Mouse (Mus musculus): ENCODE results near the gene Myom1. TPM values are rescaled to one million over a fixed set of nuclear protein-coding genes. Genes with fewer than 3 reads are reported as not detected.
A peak's percentile ranks its signal among the peaks of the same experiment; 100 is the strongest.

The Myom1 gene
- polyA plus RNA-seq, 1 experiment from 2014 or later = 3.9 TPM

- H3K27ac ChIP-seq = no peak overlapping the region
- 77% methylated on average over 6 of the region's 6 CpGs for WGBS (ENCODE audit: insufficient replicate concordance)
- H3K4me2 ChIP-seq = no peak overlapping the region
- no peaks in the 10 kb centered on the region for H3K9me3 ChIP-seq (replicated peaks)
- no peak for ATAC-seq
- no peaks in the 10 kb centered on the region for H3K27me3 ChIP-seq (replicated peaks)
- no peak overlapping the region for H3K9ac ChIP-seq
- no peaks in the 10 kb centered on the region; the same call in 1 of the 2 replicates for H3K4me1 ChIP-seq
- H3K4me3 ChIP-seq = no peak overlapping the region
- no peaks in the 10 kb centered on the region for H3K36me3 ChIP-seq
Measured at GRCm38 (mm10) chr17:71097209-71097597, 94.8 kb downstream of the Myom1 start.

GRCm38 (mm10) chr17:71098606-71099005 lies 96.2 kb downstream of the Myom1 start:
- Histone ChIP-seq H3K4me2 (no peak overlapping the region), H3K36me3 (no peaks in the 10 kb centered on the region), H3K9ac (no peak overlapping the region), H3K4me3 (no peak overlapping the region), H3K9me3 (replicated peaks) (no peaks in the 10 kb centered on the region), H3K27me3 (replicated peaks) (no peaks in the 10 kb centered on the region), H3K4me1 (peaks cover 9% of the 10 kb centered on the region), H3K27ac (no peak overlapping the region)
- ATAC-seq = no peak
- 76% methylated on average over 3 of the region's 3 CpGs for WGBS (ENCODE audit: insufficient replicate concordance)

GRCm38 (mm10) chr17:71102571-71103551 lies 100.4 kb downstream of the Myom1 start:
- 56% methylated on average over 17 of the region's 17 CpGs for WGBS (ENCODE audit: insufficient replicate concordance)
- no peak overlapping the region for H3K4me3 ChIP-seq
- no peaks in the 10 kb centered on the region for H3K36me3 ChIP-seq
- no peak for ATAC-seq
- H3K27me3 ChIP-seq (replicated peaks) = no peaks in the 10 kb centered on the region
- H3K27ac ChIP-seq = no peak overlapping the region
- no peak overlapping the region for H3K9ac ChIP-seq
- H3K9me3 ChIP-seq (replicated peaks) = no peaks in the 10 kb centered on the region
- H3K4me2 ChIP-seq = no peak overlapping the region
- H3K4me1 ChIP-seq = peaks cover 9% of the 10 kb centered on the region

- WGBS (ENCODE audit: insufficient replicate concordance) = 79% methylated on average over 7 of the region's 7 CpGs
- H3K36me3 ChIP-seq = no peaks in the 10 kb centered on the region
- H3K27me3 ChIP-seq (replicated peaks) = no peaks in the 10 kb centered on the region
- no peak overlapping the region for H3K27ac ChIP-seq
- H3K9me3 ChIP-seq (replicated peaks) = no peaks in the 10 kb centered on the region
- no peak overlapping the region for H3K4me3 ChIP-seq
- peaks cover 9% of the 10 kb centered on the region for H3K4me1 ChIP-seq
- H3K4me2 ChIP-seq = no peak overlapping the region
- no peak overlapping the region for H3K9ac ChIP-seq
- no peak for ATAC-seq
Measured at GRCm38 (mm10) chr17:71105297-71105696, 102.9 kb downstream of the Myom1 start.

GRCm38 (mm10) chr17:71106250-71106649 lies 103.8 kb downstream of the Myom1 start:
- WGBS (ENCODE audit: insufficient replicate concordance) = 74% methylated on average over 8 of the region's 8 CpGs
- no peaks in the 10 kb centered on the region for H3K9me3 ChIP-seq (replicated peaks)
- peaks cover 9% of the 10 kb centered on the region for H3K4me1 ChIP-seq
- no peak overlapping the region for H3K27ac ChIP-seq
- no peak overlapping the region for H3K4me3 ChIP-seq
- no peaks in the 10 kb centered on the region for H3K27me3 ChIP-seq (replicated peaks)
- ATAC-seq = no peak
- no peak overlapping the region for H3K9ac ChIP-seq
- no peak overlapping the region for H3K4me2 ChIP-seq
- H3K36me3 ChIP-seq = no peaks in the 10 kb centered on the region

- WGBS (ENCODE audit: insufficient replicate concordance) = 64% methylated on average over 6 of the region's 6 CpGs
- no peak overlapping the region for H3K4me2 ChIP-seq
- H3K27ac ChIP-seq = no peak overlapping the region
- H3K36me3 ChIP-seq = no peaks in the 10 kb centered on the region
- no peaks in the 10 kb centered on the region for H3K27me3 ChIP-seq (replicated peaks)
- H3K9me3 ChIP-seq (replicated peaks) = no peaks in the 10 kb centered on the region
- H3K4me1 ChIP-seq = 0 out of 2 replicates have a peak, but pooled peaks cover 5% of the 10 kb centered on the region
- no peak for ATAC-seq
- H3K9ac ChIP-seq = no peak overlapping the region
- no peak overlapping the region for H3K4me3 ChIP-seq
Measured at GRCm38 (mm10) chr17:71110753-71111265, 108.4 kb downstream of the Myom1 start.

- Histone ChIP-seq H3K4me3 (no peak overlapping the region), H3K36me3 (no peaks in the 10 kb centered on the region), H3K4me2 (no peak overlapping the region), H3K9ac (no peak overlapping the region), H3K27me3 (replicated peaks) (no peaks in the 10 kb centered on the region), H3K27ac (no peak overlapping the region), H3K4me1 (0 out of 2 replicates have a peak, but pooled peaks cover 5% of the 10 kb centered on the region), H3K9me3 (replicated peaks) (no peaks in the 10 kb centered on the region)
- no peak for ATAC-seq
- 57% methylated on average over 3 of the region's 3 CpGs for WGBS (ENCODE audit: insufficient replicate concordance)
Measured at GRCm38 (mm10) chr17:71112689-71113088, 110.3 kb downstream of the Myom1 start.

GRCm38 (mm10) chr17:71114282-71114681 lies 111.8 kb downstream of the Myom1 start:
- Histone ChIP-seq H3K27me3 (replicated peaks) (no peaks in the 10 kb centered on the region), H3K9ac (no peak overlapping the region), H3K4me1 (peaks cover 18% of the 10 kb centered on the region; the same call in 1 of the 2 replicates), H3K4me3 (no peak overlapping the region), H3K27ac (no peak overlapping the region), H3K4me2 (no peak overlapping the region), H3K9me3 (replicated peaks) (no peaks in the 10 kb centered on the region), H3K36me3 (no peaks in the 10 kb centered on the region)
- 72% methylated on average over 4 of the region's 4 CpGs for WGBS (ENCODE audit: insufficient replicate concordance)
- ATAC-seq = no peak

GRCm38 (mm10) chr17:71117956-71118355 lies 115.5 kb downstream of the Myom1 start:
- WGBS (ENCODE audit: insufficient replicate concordance) = 27% methylated on average over 4 of the region's 4 CpGs
- no peak overlapping the region for H3K9ac ChIP-seq
- H3K4me1 ChIP-seq = peaks cover 35% of the 10 kb centered on the region
- no peak overlapping the region for H3K27ac ChIP-seq
- H3K27me3 ChIP-seq (replicated peaks) = no peaks in the 10 kb centered on the region
- no peak overlapping the region for H3K4me3 ChIP-seq
- H3K36me3 ChIP-seq = no peaks in the 10 kb centered on the region
- no peaks in the 10 kb centered on the region for H3K9me3 ChIP-seq (replicated peaks)
- ATAC-seq = no peak; the same call in 1 of the 2 replicates
- H3K4me2 ChIP-seq = no peak overlapping the region

- Histone ChIP-seq H3K4me1 (peaks cover 35% of the 10 kb centered on the region), H3K4me2 (no peak overlapping the region), H3K9ac (no peak overlapping the region), H3K36me3 (no peaks in the 10 kb centered on the region), H3K4me3 (no peak overlapping the region), H3K27ac (no peak overlapping the region; the same call in 1 of the 2 replicates), H3K9me3 (replicated peaks) (no peaks in the 10 kb centered on the region), H3K27me3 (replicated peaks) (no peaks in the 10 kb centered on the region)
- no peak for ATAC-seq
- 55% methylated on average over 4 of the region's 4 CpGs for WGBS (ENCODE audit: insufficient replicate concordance)
Measured at GRCm38 (mm10) chr17:71118607-71119006, 116.2 kb downstream of the Myom1 start.

GRCm38 (mm10) chr17:71120626-71121025 lies 118.2 kb downstream of the Myom1 start:
- Histone ChIP-seq H3K9ac (0 out of 2 replicates have a peak overlapping the region, but pooled peaks have one; percentile 14), H3K4me1 (peaks cover 33% of the 10 kb centered on the region), H3K9me3 (replicated peaks) (no peaks in the 10 kb centered on the region), H3K27me3 (replicated peaks) (no peaks in the 10 kb centered on the region), H3K36me3 (no peaks in the 10 kb centered on the region), H3K27ac (no peak overlapping the region), H3K4me2 (no peak overlapping the region), H3K4me3 (no peak overlapping the region)
- WGBS (ENCODE audit: insufficient replicate concordance) = 59% methylated on average over 5 of the region's 6 CpGs
- ATAC-seq = no peak

GRCm38 (mm10) chr17:71124061-71124670 lies 121.7 kb downstream of the Myom1 start:
- Histone ChIP-seq H3K9me3 (replicated peaks) (no peaks in the 10 kb centered on the region), H3K9ac (no peak overlapping the region), H3K4me3 (no peak overlapping the region), H3K4me1 (peaks cover 46% of the 10 kb centered on the region), H3K36me3 (no peaks in the 10 kb centered on the region), H3K27ac (no peak overlapping the region), H3K27me3 (replicated peaks) (no peaks in the 10 kb centered on the region), H3K4me2 (no peak overlapping the region)
- no peak for ATAC-seq
- WGBS (ENCODE audit: insufficient replicate concordance) = 59% methylated on average over 8 of the region's 8 CpGs

Data from liver, embryonic 12.5 days (tissue).